Mouse (Mus musculus): ENCODE data around the gene Angptl2.

The Angptl2 gene

DNA sequence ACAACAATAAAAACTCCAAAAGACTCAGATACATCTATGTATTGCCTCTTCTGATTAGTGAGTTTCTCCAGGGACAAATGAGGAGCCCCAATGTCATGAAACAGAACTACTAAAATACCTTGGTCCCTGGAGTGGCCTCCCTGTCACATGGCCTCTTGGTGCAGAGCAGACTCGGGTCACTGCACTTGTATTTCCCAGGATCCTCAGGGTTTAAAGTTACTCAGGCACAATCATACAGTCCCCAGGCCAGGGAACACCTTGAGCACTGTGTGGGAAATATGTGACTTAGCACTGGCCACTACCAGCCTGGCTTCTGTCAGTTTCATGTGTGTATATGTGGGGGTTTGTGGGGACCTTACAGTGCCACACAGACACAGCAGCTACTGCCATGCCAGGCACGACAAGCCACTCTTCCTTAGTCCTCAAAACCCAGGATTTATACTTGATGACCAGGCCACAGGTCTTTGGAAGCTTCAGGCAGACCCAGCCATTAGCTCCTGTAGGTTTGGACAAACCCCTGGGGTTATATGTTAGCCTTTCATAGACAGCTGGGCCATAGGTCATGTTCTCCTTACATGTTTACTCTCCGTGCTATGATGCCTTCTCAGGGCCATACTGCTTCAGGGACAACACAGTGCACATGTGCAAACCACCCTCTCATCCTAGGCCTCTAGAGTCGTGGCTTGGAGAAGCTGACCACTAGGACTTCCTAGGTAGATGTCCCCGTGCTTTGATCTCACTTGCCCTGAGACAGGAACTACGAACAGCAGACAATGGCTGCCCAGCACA is 17.1 kb downstream of the Angptl2 start:
- DNase-seq: no peak

DNA sequence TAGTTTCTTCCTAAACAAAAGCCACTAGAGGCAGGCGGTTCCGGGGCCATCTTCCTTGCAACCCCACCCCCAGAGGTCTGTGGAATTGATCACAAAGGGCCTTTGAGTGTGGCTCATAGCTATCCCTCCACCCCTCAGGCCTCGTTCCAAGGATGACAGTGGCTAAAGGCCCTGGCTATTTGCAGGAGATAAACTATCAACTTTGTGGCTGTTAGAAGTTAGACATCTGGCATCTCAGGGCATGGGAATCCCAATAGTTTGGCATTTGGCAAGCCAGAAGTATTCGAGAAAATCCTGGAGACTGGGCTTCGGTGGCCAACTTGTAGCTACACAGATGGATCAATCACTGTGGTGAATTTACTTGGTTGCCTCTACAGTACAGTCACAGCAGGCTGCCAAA is 18.0 kb downstream of the Angptl2 start:
- no peak for DNase-seq

DNA sequence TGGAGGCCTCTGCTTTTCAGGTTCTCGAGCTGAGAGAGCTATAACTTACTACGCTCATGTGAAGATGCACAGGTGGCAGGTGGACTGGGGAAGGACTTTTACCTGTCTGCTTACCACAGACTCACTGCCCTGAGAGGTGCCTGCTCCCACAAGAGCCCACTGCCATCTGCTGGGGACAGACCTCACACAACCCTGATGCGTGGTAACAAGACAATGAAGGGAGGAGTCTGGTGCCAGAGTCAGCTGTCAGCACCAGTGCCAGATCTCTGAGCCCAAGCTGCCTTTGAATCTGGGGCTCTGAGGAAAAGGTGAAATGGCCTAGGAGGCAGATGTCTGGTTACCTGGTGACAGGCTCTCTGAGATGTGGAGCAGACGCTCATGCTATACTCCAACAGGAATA is 19.0 kb downstream of the Angptl2 start:
- no peak for DNase-seq

DNA sequence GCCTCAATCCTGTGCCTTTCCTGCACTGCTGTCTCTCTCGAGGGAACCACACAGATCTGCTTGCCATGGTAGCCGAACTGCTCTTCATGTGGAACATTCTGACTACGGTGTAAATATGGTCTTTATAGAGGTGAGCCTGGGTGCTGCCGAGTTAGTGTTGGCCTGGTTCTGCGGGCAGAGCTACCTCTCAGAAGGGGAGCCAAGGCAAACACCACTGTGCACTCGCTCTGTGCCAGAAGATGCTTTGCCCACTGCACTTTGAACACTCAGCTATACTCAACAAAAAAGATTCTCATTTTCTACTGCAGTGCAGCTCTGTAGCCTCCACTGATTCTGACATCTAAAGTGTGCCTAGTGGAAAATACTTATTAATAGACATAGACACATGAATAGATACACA is 21.7 kb downstream of the Angptl2 start:
- DNase-seq: no peak

DNA sequence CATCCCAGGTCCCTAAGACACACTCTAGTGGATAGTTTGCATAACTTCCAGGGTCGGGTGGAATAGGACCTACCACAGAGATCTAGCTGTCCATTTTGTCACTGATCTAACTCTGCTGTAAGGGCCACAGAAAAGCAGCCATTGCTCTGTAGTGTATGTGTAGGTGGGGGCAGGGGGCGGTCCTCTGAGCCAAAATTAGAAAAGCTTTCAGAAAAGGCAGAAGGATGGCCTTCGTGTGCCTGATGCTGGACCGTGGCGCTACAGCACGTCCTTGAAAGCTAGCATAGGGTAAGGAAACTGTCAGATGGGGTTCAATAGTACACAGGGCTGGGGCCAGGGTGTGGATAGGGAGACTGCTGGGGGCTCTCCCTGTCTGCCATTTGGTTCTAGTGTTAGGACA is 29.0 kb downstream of the Angptl2 start:
- DNase-seq: no peak

DNA sequence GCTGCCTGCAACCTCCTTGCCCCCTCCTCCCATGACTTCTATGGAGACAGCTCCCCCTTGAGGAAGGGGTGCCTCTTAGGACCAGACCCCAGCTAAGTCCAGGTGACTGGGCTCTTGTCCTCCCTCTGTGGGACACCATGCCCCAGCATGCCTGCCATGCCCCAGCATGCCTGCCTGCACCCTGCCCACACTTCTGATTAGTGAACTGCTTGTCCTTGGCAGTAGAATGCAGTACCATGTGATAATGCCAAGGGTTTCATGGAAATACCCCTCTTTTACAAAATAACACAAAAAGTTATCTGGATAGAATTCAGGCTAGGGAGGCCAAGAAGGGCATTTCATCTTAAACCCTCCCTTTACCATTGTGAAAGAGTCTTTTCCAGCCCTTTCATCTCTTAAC is 29.5 kb downstream of the Angptl2 start:
- DNase-seq: no peak

DNA sequence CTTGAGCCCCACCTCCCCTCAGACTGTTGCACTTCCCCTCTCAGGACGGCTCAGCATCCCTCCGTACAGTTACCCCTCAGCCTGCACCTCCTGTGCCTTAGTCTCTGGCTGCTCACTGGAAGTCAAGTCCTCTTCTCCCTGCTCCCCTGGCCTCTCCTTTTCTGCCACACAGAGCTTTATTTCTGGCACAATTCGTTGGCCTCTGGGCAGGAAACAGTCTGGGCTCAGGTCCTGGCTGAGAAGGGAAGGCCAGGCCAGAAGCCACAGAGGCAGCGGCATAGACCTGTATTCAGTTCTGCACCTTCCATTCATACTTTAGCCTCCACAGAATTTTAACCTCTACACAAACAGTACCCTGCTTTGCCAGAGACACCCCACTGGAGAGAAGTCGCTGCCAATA is 31.0 kb downstream of the Angptl2 start:
- DNase-seq: no peak

DNA sequence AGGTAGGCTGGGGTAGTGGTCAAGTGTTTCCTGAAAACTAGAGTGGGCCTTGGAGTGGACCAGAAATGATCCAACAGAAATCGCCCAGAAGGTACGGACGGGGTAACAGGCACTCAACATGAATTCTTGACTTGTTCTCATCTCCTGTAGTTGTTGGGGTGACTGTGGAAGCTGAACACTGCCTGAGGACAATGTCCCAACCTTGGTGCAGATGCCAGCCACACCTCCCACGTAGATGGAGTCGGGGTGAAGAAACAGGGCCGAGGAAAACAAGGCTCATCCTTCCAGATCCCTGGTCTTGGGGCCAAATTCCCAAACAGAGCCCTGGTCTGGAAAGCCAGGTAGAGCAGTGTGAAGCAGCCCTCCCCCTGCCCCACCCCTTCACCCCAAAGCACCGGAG is 32.7 kb downstream of the Angptl2 start:
- no peak for DNase-seq

DNA sequence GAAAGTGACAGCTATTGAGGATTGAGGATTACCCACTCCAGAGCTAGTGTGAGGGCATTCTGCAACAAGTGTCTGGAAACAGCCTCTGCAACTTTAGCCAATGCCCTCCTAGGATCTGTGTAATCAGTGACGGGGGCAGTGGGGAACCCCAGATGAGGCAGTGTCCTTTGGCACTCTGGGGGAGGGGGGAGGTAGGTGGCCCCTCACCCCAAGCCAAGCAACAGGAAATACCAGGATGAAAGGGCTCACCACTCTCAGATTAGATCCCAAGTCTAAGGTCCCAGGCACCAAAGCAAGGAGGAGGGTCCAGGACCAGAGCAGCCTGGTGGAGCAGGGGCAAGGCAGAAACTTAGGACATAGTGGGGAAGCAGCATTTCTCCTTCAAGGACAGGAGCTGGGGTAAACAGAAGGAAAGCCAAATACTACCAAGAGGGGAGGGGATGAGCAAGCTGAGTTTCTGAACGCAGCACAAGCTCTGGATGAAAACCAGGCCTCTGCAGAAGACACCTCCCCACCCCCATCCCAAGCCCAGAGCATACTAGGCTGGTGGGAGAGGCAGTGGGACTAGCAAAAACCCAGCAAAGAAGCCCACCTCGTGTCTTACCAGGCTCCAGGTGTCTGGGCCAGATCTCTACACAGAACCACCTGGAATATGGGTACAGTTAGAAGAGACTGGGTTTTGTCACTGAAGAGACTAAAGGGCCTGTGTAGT is 34.2 kb downstream of the Angptl2 start:
- no peak for DNase-seq

DNA sequence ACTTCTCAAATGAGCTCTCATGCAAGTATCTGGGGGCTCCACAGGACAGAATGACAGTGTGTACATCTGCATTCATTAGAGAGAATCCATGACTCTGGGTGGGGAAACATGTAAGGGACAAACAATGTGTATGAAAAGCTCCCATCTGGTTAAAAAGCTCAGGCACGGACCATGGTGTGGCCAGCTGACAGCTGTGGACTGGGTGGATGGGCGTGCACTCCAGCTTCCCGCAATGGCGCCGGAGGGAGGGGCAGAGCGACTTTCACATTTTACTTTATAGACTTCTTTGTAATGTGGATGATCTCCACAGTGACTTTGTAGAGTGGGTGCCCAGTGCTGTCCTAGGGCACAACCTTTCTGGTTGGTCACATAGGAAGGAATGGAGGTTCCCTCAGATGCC is 36.9 kb downstream of the Angptl2 start:
- no peak for DNase-seq

DNA sequence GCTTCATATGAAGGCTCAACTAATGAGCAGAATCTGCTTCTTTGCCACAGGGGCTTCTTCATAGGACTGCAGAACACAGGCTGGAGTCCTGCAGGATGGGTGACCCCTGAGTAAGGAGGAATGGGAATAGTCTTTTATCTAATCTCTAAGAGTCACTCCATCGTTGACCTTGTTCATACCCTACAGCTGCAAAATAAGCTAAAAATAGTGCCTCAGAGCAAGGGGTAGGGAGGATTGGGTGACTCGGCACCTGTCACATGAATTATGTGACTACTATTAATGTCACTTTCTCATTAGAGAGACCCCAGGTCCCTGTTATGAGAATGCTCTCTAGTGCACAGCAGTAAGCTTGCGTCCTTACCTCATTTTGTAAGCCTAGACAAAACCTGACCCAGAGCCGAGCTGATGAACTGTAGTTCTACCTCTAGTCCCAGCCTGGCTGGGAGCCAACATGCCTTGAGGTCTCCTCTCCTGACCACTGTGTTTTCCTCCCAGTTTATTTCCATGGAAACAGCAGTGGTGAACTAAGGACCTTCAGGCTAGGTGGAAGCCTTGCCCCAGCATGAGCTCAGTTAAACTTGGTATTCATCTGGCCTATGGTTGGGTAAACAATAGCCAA is 37.8 kb downstream of the Angptl2 start:
- no peak for DNase-seq

DNA sequence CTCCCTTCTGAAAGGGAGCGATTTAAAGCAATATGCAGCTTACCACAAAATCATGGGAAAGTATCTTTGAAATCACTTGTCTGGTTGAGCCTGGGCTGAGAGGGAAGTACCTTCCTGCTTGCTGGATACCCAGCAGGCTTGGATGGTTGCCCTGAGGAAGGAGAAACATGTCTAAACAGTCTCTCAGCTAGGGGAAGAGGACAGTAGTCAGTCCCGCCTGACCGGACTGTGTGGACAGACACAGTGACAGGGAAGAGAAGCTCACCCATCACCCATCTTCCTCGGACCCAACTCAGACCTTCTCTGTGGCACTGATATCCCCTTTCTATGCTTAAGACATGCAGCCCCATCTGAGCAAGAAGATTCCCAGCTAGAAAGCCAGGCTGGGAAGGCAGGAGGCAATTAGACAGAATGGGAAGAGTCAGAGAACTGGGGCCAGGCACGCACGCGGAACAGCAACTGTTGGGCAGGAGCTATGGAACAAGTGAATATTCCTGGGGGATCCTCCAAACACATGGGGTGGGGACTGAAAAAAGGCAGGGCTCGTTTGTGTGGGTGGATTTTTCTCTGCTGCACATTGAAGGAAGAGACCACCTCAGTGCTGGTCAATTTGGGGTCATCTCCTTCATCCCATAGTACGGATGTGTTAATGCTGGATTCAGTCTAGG is 38.6 kb downstream of the Angptl2 start:
- no peak for DNase-seq

DNA sequence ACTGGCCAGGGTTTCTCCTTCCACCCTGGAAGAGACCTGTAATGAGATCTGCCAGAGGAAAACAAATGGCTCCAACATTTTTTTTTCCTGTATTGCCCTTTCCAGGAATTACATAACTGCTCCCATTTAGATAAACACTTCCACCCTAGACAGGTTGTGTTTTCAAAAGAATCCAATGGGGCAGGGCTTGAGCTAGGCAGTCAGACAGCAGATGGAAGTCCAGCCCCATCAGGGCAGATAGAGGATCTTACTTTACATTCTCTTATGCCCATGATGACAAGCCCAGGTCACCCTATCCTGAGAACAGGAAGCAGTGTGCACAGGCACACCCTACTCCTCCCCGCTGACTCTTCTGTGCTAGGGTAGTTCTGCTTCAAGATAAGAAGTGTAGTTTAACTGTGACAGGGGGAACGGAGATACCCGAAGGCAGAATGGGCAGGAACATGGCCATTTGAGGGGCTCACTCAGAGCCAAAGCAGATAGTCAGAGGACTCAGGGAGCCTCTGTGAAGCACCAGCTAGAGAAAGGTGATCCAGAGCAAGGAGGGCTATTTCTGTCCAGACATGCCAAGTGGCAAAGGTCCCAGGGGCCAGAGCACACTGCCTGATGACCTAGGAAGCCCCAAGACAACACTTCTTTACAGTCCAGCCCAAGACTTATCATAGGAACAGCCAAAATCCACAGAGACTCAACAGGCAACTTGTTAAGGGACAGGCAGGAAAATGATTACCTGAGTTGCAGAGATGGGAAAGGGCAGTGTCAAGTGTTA is 41.1 kb downstream of the Angptl2 start:
- no peak for DNase-seq

DNA sequence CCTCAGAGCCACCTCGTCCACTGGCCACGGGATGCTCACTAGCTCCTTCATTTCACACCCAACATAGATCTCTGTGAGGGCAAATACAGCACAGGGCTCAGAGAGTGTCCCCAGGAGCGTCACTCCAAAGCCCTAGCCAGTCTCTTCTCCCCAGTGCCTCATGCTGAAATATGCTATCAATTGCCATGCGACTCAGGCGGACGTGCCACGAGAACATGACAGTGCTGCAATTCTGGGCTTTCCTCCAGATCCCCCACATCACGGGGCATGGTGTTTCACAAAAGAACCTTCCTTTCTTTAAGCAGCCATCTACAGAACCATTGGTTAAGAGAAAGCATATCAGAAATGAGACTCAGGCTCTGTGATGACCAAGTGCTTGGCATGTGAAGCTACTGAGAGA is 44.9 kb downstream of the Angptl2 start:
- peak; percentile 78 for DNase-seq

DNA sequence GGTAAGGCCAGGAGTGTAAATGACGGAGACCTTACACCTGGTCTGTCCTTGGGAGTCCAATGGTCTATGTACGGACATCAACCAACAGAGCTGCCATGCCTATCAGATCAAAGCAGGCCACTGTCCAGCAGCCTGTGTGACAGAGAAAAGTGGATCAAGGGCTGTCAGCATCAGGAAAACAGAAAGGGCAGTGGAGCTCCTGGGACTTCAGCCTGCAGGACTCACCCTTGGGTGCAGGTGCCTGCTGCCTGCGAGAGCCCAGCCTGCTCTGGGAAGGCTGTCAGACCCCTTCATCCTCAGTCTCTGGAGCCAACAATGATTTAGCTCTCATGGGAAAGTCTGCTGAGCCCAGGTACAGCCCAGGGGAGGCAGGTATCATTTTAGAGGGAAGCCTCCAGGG is 45.6 kb downstream of the Angptl2 start:
- DNase-seq: no peak

DNA sequence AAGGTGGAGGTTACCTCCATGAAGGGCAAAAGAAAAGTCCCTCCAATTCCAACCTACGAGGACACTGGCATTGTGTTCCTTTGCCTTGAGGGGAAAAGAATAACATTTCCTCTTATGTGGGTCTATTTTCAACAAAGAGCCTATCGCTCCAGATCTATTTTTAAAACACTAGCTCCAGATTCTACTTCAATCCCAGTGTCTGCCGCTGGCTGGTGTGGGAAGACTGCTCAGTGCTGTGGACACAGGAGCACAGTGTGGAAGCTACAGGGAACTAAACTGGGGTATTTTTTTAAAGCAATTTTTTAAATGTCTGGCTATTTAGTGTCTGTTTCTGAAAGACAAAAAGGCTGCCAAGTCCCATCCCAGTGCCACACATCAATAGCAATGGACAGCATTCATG is 49.9 kb downstream of the Angptl2 start:
- DNase-seq: peak; percentile 53

DNA sequence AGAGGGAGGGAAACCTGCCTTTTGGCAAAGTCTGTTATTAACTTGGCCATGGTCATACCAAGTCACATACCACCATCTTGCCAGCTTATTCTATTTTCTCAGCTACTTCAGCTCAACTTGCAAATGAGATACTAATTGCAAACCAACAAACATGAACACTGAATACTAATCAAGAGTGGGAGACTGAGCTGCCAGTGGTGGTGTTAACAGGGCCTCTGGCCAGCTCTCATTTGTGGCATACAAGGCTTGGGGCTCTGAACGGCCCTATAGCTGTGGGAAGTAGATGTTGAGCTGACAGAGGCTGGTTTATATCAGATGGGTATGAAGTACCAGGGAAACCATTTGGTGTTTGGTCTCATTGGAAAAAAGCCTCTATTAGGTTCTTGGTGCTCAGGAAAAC is 51.2 kb downstream of the Angptl2 start:
- DNase-seq: no peak

DNA sequence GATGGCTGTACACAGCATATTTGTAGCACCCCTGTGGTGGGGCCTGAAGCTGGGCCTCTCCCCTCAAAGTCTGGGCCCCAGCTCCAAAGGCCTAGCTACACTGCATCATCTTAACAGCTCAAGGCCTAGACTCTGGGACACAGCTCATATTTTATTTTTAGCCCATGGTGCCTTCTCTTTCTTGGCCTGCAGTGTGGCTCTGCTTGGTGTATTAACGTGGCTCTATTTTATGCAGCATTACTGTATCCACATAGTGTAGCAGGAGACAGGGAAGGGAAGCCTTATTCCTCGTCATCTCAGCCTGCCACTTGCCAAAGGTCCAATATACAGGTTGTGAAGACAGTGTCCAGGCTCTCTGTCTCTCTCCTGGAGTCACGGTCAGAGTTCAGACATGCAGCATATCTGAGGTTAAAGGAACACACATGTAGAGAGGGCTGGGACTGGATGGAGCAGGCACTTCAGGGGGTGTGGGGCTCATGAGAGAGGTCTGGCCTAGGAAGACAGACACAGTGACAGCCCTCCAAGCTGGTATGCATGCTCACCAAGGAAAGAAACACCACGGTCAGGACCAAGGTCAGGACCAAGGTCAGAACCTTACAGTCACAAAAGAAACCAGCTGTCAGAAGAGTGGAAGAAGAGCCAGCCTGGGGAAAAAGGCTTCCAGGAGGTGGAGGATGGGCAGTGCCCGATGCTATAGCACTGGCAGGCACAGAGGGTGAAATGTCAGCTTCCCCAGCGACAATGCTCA is 52.7 kb downstream of the Angptl2 start:
- no peak for DNase-seq

DNA sequence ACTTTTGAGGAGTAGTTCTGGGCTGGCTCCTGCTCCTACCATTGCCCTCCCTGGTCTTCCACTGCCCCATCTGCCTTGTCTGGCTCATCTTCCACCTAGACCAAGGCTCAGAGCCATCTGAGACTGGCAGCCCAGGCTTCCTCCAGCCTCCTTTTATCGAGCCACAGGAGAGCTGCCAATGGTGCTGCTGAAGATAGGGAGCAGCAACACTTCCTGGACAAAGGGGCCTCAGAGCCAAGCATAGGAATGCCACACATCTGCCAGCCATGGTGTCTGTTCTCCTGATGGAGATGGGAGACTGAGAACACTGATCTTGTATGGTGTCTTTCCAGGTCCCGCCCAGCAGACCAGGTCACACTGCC is 53.2 kb downstream of the Angptl2 start:
- no peak for DNase-seq

DNA sequence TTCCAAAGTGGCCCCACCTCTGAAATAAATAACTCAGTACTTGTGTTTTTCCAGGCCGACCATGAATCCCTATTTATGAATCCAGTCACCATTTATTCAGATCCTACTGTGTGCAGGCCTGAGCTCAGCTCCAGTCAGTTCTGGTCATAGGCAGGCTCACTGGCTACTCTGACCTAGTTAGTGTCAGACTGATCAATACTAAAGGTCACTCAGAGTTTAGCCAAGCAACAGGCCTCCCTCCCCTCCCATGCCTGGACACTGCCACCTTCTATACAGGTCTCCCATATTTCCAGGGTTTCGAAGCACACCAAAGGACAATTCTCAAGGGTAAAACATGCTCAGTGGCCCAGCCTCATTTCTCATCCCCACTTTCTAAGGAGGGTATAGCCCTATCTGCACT is 54.7 kb downstream of the Angptl2 start:
- no peak for DNase-seq

DNA sequence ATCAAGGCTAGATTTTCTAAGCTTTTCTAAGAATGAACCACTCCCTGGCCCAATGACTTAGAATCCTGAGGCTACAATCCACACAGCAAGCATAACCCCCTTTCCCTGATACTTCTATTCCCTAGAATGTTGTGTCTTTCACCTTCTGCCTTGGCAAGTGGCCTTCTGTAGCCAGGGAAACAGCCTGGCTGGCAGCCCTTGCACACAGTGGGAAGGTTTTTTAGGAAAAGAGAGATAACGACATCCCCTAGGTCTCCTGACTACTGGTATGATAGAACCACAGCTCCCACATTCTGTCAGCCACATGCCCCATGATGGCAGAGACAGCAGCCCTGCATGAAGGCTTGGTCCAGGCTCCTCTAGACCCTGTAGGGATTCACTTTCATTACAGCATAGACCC is 55.6 kb downstream of the Angptl2 start:
- no peak for DNase-seq

Data from right cerebral cortex, adult 18-20 months (tissue).